Mouse (Mus musculus) retina, postnatal 1 day (tissue): ENCODE measurements around the gene Ints13.

ENCODE experiments used
- DNase-seq: peaks from one replicate; pipeline ENCODE4 v3.0.0-alpha.2; 2012

Gene Ints13

GRCm38 (mm10) chr6:146538071-146538470 lies 39.6 kb downstream of the Ints13 start:
- no peak for DNase-seq

- DNase-seq = no peak
These were observed 40.5 kb downstream of the Ints13 start for GRCm38 (mm10) chr6:146537111-146537510.

DNA sequence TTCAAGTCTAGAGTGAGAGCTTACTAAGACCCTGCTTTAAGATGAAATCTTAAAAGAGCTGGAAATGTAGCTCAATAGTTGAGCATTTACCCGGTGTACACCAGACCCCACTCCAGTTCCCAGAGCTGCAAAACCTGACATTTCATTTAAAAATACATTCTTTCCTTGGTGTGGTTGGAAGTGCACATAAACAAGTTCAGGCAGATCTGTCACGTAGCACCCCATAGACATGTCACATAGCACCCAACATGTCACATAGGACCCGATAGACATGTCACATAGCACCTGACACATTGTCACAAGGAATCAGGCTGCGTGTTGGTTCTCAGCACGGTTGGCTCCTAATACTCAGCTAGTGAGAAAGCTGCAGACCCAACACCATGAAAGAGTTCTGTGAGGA lies 42.1 kb downstream of the Ints13 start:
- DNase-seq = no peak

GRCm38 (mm10) chr6:146533146-146533545 lies 44.5 kb downstream of the Ints13 start:
- no peak for DNase-seq

DNA sequence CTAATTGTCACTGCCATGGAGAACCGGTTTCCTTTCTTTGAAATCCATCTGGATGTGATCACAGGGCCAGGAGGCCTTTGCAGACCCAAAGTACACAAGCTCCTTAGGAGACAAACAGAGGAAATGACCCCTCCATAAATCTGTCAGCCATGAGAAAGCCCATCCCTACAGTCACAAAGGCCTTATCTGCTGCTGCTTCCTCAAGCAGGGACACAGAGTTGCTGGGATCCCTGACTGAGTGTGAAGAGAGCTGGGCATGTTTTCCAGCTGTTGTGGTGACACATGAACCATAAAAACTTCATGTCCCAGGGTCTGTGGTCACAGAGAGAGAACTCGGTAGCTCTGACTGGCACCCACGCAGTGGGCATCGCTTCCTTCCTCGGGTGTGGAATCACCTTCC lies 46.9 kb downstream of the Ints13 start:
- no peak for DNase-seq

- no peak for DNase-seq
These were observed 47.3 kb downstream of the Ints13 start for GRCm38 (mm10) chr6:146530363-146530762.

GRCm38 (mm10) chr6:146527537-146527936 lies 50.1 kb downstream of the Ints13 start:
- no peak for DNase-seq

- no peak for DNase-seq
These were observed 52.1 kb downstream of the Ints13 start for GRCm38 (mm10) chr6:146525500-146525899.

GRCm38 (mm10) chr6:146521456-146522245 lies 56.0 kb downstream of the Ints13 start:
- no peak for DNase-seq

- no peak for DNase-seq
These were observed 58.6 kb downstream of the Ints13 start for GRCm38 (mm10) chr6:146519019-146519418.

DNA sequence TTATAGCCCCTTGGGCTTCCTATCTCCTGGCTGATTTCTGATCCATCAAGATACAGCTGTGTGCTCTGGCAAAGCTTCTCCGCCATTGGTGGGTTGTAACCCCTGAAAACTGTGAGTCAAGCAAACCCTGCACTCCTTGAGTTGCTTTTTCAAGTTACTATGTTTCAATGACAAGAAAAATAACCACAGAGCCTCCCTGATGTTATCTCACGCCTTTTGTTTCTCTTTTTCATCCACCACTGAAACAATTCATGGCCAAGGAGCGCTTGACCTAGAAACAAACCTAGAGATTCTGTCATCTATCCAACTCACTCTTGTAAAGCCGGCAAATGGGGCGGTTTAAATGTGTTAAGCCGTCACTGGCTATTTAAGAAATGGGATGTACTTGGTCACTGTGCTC lies 61.7 kb downstream of the Ints13 start:
- no peak for DNase-seq

DNA sequence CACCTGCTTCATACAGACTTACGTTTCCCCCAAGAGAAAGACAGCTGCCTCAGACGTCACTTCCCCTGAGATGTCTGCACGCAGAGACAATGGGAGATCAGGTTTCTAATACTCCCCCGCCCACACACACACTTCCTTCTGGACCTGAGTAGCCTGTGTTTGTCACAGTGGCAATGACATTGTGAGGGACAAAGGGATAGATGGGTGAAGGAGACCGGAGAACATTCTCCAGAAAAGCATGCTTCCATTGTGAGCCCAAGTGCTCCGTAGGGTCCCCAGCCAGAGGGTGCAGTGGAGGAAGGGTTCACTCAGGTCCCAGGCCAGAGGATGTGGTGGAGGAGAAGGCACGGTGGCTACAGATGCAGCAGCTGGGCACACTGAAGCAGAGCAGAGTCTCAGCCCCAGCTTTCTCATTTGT lies 63.1 kb downstream of the Ints13 start:
- DNase-seq = no peak

GRCm38 (mm10) chr6:146513899-146514298 lies 63.7 kb downstream of the Ints13 start:
- DNase-seq = no peak

DNA sequence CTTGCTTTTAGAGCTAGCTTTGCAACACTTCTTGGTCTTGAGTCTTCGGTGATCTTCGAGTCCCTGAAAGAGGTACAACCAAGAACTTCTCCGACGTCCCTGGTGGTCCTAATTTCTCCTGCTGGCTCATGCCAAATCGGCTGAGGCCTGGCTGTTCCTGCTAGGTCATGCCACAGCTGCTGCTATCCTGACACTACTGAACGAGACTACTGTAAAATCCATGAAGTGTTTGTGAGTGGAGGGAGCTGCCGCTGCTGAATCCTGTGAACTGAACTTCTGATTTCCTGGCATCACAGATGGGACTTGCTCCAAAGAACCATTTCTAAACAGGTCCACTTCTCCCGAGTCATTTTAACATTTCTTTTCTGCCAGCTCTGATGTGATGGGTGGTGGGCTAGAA lies 64.3 kb downstream of the Ints13 start:
- DNase-seq = no peak

GRCm38 (mm10) chr6:146511511-146511910 lies 66.1 kb downstream of the Ints13 start:
- DNase-seq = no peak

DNA sequence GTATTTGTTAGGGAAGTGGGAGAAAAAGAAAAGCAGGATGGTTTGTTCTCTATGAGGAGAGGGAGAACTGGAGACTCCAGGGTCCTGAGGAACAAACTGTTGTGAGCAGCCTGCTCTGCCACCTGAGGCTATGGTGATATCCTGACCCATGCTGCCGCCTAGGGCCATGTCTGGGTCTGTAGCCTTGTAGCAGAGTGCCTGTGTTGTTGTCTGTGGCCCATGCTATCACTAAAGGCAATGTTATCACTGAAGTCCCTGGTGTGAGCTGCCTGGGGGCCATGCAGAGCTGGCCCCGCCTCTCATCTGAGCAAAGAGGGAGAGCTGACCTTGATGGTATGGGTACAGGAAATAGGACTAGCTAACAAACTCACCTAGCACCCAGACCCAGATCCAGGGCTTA lies 67.7 kb downstream of the Ints13 start:
- DNase-seq = no peak

- DNase-seq = no peak
These were observed 73.2 kb downstream of the Ints13 start for GRCm38 (mm10) chr6:146504459-146504858.

DNA sequence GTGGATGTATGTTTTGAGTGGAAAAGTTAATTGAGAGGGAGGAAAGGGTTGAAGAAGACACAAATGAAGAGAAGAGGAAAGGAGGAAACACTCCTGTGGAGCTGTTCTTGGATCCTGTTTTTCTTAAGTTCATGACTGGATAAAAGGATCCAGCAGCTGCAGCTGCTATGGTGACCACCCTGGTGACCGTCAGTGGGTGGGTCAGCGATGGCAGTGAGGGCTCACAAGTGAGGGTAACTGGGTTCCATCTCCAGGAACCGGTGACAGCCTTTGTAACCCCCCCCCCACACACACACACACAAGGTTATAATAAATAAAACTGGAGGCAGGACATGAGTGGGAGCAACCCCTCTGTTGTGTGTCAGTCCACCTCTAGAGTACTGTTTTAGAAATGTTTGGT lies 74.8 kb downstream of the Ints13 start:
- no peak for DNase-seq

DNA sequence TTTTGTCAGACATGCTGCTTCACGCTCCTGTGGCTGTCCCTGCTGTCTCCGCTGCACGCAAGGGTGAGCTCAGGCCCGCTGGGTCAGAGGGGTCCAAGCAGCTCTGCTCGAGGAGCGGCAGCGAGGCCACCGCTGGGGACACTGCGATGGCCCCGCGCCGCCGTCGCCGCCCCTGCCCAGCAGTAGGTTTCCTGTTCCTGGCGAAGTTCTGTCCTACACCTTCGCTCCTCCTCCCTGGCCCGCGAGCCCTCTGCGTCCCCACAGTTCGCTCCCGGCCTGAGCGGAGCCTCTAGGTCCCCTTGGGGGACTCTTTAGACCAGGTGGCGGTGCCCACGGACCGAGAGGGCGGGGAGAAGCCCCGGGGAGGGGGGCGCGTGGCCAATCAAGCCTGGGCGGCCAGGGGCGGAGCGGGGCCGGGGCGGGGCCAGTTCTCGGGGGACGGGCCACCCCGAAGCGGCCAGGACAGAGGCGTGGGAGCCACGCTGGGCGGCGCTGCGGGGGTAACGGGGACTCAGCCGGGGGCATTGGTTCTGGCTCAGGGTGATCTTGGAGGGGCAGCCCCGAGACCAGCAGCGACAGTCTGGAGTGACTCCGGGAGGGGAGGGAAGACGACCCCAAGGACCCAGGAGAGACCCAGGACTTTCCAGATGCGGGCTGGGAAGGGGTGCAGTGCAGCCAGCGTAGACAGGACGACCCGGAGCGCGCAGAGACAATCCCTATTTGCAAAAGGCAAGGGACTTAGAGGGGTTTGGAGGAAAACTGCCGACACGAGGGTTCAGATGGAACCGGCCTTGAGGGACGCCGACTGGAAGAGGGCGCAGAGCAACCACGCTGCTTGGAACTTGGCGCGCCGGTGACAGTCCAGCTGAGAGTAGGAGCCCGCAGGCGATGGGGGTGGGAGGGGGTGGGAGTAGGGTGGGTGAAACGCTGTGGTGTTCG lies 75.5 kb downstream of the Ints13 start, which contains the start of gene Itpr2:
Gene Itpr2, minus strand, starts transcription at position 358 of the 939 bp plus-strand sequence.
- DNase-seq = peak; percentile 90

- no peak for DNase-seq
These were observed 76.2 kb downstream of the Ints13 start for GRCm38 (mm10) chr6:146501316-146501865.

GRCm38 (mm10) chr6:146500771-146501170 lies 76.9 kb downstream of the Ints13 start:
- DNase-seq = no peak

- no peak for DNase-seq
These were observed 77.4 kb downstream of the Ints13 start for GRCm38 (mm10) chr6:146500206-146500605.
